Mouse (Mus musculus) heart, adult 2 months (tissue): ENCODE results near the gene Wfdc17.

ENCODE experiments used
- CTCF ChIP-seq: fragments of 200-600 bp; IDR thresholded peaks from 2 replicates; pipeline ENCODE4 v1.8.1; 2022; ENCODE audit warnings: antibody characterized with exemption, mild to moderate bottlenecking, moderate library complexity
- POLR2A ChIP-seq: fragments of 200-500 bp; IDR thresholded peaks from 2 replicates; pipeline ENCODE4 v1.6.1; 2011; ENCODE audit warnings: mild to moderate bottlenecking, low read depth, low read length, control low read depth; ENCODE audit not compliant: insufficient read depth

DNA sequence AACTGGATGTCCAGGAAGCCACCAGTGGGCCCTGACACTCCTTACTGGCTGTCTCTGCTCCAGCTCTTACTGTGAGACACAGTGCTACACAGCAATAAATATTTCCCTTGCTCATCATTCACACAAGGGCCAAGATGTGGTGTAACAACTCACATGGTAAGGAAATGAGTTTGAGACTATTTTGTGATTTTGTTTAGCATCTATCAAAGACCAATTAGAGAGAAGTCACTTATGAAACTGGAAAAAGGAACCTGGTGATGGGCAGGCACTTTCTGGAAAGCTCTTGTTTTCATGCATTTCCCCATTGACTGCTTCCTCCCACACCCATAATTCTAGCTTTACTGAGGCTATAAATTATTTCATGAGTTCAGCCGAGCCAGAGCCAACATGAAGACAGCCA is at the start of gene Wfdc17:
- TF ChIP-seq POLR2A, result no peak
- TF ChIP-seq CTCF, result no peak
